Mouse (Mus musculus): ENCODE results near the gene Olfr275.
"Not testable (repeated sequence)": the region's sequence is repeated elsewhere in the genome, so short reads cannot be mapped to it uniquely, and the experiment has no call there.

Gene Olfr275

DNA sequence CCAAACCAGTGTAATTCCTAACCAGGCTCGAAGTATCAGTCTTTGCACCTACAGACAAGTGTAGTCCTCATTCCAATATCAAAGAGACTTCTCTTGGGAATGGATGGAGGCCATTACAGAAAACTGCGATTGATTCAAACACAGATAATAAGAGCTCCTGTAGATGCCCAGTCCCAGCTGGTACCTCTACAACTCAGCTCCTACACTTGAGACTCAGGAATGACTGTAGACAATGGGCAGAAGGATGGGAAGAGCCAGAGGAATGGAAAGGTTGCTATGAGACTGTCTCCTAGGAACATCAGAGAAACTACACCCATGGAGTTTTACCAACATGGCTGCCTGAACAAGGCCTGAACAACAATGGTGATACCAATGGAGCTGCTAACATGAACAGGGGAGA is at the start of gene Olfr275:
Olfr275 (plus strand) TSS at position 301 of the 400 bp plus-strand sequence.
- DNase-seq (ENCODE audit: low spot score) = no peak

GRCm38 (mm10) chr4:52765612-52766011 is 48.8 kb upstream of the Olfr275 start:
- no peak for DNase-seq (ENCODE audit: low spot score)

DNA sequence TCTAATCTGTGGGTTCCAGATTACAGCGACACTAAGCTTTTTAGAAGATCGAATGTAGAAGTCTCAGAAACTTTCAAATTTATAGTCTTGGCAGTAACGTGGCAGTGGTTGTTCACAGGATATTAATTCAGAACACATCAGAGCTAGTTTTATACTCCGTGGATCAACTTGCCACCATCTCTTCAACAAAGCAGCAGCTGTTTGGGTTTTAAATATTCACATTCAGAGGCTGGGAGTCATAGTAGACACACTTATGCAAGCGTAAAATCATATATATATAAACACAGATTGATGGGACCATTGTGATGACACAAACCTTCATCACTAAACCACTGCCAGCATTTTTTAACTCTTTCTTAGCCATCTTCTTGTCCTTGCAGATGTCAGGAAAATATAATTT is 42.2 kb upstream of the Olfr275 start:
- DNase-seq (ENCODE audit: low spot score) = no peak

GRCm38 (mm10) chr4:52800013-52800412 is 14.4 kb upstream of the Olfr275 start:
- no peak for DNase-seq (ENCODE audit: low spot score)

- peak; percentile 34 for DNase-seq (ENCODE audit: low spot score)
Measured at GRCm38 (mm10) chr4:52811871-52812270, 2.5 kb upstream of the Olfr275 start.

DNA sequence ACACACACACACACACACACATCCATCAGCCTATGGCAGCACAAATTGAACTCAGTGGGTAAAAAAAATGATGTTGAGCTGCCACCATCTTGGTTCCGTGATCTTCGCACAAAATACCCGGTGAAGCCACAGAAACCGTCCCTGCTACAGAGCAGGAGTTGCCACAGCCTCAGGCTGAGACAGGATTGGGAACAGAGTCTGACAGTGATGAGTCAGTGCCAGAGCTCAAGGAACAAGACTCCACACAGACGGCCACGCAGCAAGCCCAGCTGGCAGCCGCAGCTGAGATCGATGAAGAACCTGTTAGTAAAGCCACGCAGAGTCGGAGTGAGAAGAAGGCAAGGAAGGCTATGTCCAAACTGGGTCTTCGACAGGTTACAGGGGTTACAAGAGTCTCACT is 7.0 kb downstream of the Olfr275 start:
- no peak for DNase-seq (ENCODE audit: low spot score)

GRCm38 (mm10) chr4:52845411-52845810 is 31.0 kb downstream of the Olfr275 start:
- not testable (repeated sequence) for DNase-seq (ENCODE audit: low spot score)

DNA sequence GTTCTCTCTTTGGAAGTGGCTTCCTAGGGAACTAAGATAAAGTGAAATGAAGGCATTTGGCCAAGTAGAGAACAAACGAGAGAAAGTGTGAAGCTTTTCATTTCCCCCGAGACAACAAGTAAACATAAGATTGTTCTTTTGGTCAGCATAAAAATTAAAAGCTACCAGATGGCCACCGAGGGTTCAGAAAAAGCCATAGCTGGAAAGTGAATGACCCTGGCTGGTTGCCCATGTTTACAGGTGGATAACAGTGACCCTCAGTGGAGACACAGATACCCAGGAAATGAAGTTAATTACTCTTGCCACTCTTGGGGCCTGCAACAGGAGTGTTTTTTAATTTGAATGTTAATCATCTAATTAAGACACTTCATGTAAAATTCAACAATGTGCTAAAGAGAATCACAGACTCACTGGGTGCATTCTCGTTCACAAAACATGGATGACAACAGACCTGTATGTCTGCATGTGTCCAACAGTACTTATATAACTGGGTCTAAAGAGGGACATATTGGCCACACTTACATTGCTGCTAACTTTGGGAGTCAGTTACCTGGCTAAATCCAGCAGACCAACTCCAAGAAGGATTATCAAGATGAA is 34.7 kb downstream of the Olfr275 start:
- no peak for DNase-seq (ENCODE audit: low spot score)

- DNase-seq (ENCODE audit: low spot score) = no peak
Measured at GRCm38 (mm10) chr4:52849672-52850071, 35.3 kb downstream of the Olfr275 start.

GRCm38 (mm10) chr4:52859136-52859535 is 44.7 kb downstream of the Olfr275 start, which contains the start of gene Olfr273:
Olfr273 (minus strand) TSS chr4:52859236.
- DNase-seq (ENCODE audit: low spot score) = no peak

GRCm38 (mm10) chr4:52864156-52864555 is 49.8 kb downstream of the Olfr275 start:
- no peak for DNase-seq (ENCODE audit: low spot score)
